Mouse (Mus musculus) A20 (cell line): Measurements from ENCODE around the gene Kcne1.
A peak's percentile ranks its signal among the peaks of the same experiment; 100 is the strongest.

ENCODE experiments used
- DNase-seq: peaks from one replicate; pipeline ENCODE4 v3.0.0-alpha.2; 2011; ENCODE audit warnings: low read depth, low spot score

Gene Kcne1

GRCm38 (mm10) chr16:92355982-92356381, 3.3 kb downstream of the Kcne1 start:
- DNase-seq: no peak

GRCm38 (mm10) chr16:92355366-92355765, 3.9 kb downstream of the Kcne1 start:
- DNase-seq: no peak

GRCm38 (mm10) chr16:92353897-92354296, 5.4 kb downstream of the Kcne1 start:
- DNase-seq: no peak

DNA sequence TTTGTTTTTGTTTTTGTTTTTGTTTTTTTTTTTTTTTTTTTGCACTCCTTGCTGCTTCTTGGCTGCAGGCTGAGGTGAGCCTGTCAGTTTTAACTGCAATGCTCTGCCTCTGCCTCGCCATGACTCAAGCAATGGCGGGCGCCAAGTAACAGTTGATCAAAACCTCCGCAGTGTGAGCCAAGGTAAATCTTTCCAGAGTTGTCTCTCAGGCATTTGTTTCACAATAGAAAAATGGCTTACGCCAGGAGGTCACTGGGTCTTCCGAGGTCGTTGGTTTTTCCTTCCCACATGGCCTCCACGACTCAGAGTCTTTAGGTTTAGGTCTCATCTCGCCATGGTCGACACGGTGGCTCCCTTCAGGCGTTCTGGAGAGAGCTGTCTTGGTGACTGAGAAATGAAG, 6.0 kb downstream of the Kcne1 start:
- DNase-seq: no peak

DNA sequence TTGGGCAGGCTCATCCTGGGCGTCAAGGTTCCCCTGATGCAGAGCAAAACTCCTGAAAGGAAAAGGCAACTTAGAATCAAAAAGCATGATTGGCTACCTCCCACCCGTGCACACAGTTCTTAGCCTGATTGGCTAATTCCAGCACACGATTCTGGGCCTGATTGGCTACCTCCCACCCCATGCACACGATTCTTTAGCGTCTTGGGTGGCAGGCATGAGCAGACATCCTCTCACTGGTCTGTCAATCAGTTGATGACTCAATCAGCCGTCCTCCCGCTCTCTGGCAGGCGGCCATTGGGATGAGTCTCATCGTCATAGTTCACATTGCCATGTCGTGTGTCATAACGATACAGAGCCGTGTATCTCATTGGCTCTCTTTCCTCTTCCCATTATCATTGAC, 10.3 kb downstream of the Kcne1 start:
- DNase-seq: no peak

GRCm38 (mm10) chr16:92346297-92346916, 12.9 kb downstream of the Kcne1 start:
- DNase-seq: no peak

GRCm38 (mm10) chr16:92345177-92345576, 14.1 kb downstream of the Kcne1 start:
- no peak for DNase-seq

DNA sequence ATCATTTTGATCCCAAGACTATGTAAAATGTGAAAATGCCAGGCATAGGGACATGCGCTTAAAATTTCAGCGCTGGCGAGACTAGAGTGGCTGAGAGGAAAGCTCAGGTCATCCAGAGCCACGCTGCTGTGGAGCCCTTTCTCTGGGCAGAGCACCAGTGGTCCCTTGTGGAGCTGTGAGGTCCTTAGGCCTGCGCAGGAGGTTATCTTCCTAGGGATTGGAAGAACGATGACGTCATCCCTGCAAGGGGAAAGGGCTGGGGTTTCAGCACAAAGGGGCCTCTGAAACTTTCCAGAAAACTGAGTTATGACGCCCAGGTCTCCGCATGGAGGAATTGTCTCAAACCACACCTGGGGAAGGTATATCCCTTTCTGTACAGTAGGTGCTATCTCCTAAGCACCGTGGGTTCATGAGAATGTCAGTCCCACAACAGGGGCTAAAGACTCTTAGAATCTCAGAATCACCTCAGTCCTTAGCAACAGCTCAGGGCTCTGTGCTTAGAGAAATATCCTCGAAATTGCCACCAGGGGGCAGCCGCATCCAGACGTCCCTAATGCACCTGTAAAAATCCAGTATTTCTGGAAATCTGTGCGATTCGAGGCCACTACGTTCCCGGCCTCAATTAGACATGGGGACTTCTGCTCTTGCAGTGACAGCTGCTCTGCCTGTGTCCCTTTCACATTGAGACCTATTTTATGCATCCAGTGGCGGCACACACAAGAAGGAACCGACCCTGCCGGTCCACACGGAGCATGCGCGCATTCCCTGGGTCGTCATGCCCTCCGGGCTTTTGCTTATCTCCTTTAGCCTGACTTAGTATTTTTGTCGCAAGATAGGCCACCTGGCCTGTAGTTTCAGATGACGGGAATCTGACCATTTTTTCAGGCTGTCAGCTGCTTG, 18.4 kb downstream of the Kcne1 start:
- peak; percentile 54 for DNase-seq

- peak; percentile 67 for DNase-seq
Observed at GRCm38 (mm10) chr16:92336280-92336679, 23.0 kb downstream of the Kcne1 start.

DNA sequence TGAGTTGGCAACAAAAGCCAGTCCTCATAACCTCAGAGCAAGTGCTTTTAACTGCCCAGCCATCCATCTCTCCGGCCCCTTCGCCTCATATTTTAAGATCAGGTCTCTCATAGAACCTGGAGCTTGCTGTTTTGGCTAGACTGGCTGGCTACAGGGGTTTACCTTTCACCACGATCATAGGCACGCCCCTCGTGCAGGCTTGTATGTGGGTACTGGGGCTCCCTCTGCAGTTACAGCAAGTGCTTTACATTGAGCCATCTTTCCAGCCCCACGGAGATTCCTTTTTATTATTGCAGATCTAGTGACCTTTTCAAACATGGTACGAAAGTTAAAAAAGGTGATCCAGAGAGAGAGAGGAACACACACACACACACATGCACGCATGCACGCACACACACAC, 24.7 kb downstream of the Kcne1 start:
- no peak for DNase-seq

GRCm38 (mm10) chr16:92330966-92331365, 28.3 kb downstream of the Kcne1 start:
- DNase-seq: no peak

GRCm38 (mm10) chr16:92327911-92328310, 31.4 kb downstream of the Kcne1 start:
- no peak for DNase-seq

GRCm38 (mm10) chr16:92325062-92325406, 34.2 kb downstream of the Kcne1 start:
- no peak for DNase-seq

GRCm38 (mm10) chr16:92324309-92325061, 34.8 kb downstream of the Kcne1 start:
- no peak for DNase-seq

DNA sequence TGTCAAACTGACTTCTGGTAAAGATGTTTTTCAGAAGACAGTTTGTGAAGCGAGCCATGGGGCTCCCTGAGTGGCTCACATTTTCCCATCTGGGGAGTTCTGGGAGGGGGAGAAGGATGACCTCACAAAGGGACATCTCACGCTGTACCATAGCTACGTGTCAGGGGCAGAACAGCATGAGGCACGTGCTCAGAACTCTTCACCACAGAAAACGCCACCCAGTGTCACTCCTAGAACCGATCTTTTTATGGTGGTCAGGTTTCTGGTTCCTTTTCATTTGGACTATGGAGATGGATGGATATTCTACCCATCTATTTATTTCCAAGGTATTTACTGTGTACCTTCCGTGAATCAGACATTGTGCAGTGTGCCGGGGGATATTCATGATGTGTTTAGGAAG, 37.9 kb downstream of the Kcne1 start, which contains the start of gene Fam243:
Gene Fam243 (minus strand): TSS at position 101 of the 400 bp plus-strand sequence.
- DNase-seq: no peak

- DNase-seq: no peak
Observed at GRCm38 (mm10) chr16:92320361-92320760, 38.9 kb downstream of the Kcne1 start.

GRCm38 (mm10) chr16:92319353-92320109, 39.7 kb downstream of the Kcne1 start:
- peak; percentile 79 for DNase-seq

DNA sequence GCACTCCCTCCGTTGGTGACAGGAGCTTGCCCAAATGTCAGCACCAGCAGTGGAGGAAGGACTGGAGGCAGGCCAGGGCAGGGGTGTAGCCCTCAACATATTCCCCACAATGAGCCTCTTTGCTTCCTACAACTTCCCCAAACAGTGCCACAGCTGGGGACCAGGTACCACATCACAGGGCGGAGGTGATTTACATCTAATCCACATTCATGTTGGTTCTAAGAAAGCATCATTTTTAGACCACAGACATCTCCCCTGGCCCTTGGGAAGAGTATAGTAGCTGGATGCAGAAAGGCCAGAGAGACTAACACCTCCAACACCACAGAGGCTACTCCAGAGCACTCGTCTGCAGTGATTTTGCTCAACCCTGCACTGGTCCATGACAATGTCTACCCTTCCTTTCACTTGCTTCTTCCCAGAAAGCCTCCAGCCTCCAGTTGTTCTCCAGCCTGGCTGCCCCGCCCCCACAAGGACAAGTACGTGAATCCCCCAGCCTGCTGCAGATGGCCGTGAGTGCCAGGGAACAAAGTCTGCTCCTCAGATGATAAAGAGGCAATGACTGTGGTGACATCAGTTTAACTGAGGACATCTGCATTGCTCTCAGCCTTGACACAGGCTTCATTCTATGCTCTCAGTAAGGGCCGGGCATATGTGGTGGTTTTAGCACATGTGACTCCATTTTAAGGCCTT, 43.1 kb downstream of the Kcne1 start:
- no peak for DNase-seq

- DNase-seq: peak; percentile 65
Observed at GRCm38 (mm10) chr16:92313953-92314741, 45.1 kb downstream of the Kcne1 start.

DNA sequence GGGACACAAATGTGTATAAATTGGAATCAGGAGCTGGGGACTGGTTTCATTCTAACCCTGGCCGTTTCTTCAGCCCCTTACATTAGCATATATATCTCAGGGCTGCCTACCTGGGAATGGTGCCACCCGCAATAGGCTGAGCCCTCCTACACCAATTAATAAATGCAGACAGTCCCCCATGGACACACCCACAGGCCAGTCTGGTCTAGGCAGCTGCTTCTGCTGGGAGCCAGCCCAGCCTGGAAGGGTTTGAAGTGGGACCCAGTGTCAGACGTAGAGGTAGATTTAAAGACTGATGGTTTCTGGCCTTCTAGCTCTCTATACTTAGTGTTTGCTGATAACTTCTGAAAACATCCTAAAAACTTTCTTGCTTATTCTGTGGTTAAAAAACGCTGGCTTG, 50.1 kb downstream of the Kcne1 start:
- no peak for DNase-seq
